Mouse (Mus musculus) Muller cell, postnatal 12 days (primary cell): ENCODE measurements around the gene Mul1.

ENCODE experiments used
- DNase-seq: peaks from one replicate; pipeline ENCODE4 v3.0.0-alpha.2; 2015; ENCODE audit errors: inconsistent ontology term

Mul1 gene

DNA sequence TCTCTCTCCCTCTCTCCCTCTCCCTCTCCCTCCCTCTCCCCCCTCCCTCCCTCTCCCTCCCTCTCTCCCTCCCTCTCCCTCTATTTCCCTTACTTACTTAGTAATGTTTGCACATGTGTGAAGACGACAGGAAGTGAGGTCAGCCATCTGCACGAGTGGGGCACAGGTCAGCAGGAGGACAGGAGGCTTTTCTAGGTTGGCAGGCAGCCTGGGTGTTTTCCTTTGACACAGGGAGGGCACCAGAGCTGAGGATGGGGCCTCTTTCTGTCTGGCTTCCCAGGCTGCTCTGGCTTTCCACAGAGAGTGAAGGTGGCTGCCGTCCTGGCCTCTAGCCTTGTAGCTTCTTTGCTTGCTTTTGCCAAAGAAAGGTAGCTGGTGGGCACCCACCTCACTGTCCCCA lies 5.6 kb downstream of the Mul1 start:
- DNase-seq = no peak

- DNase-seq = no peak
Measured at GRCm38 (mm10) chr4:138444941-138445340, 10.5 kb downstream of the Mul1 start.

DNA sequence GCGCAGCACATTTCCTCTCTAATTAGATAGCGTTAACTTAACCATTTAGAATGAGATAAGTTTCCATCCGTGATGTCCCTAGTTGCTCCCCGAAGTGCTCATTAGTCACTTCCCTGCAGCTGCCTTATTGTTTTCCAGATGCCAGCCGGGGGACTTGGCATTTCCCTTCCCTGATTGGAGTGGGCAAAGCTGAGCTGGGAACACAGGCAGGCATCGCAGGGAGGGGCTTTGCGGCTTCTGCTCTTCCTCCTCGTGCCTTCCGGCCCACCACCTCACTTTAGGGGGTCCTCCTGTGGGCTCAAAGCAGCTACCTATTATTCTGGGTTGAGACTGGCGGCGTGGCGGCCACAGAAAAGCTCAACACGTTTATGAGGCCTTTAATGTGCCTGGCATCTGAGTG lies 12.5 kb downstream of the Mul1 start:
- peak; percentile 47 for DNase-seq

GRCm38 (mm10) chr4:138447387-138447786 lies 12.9 kb downstream of the Mul1 start:
- DNase-seq = peak; percentile 93

DNA sequence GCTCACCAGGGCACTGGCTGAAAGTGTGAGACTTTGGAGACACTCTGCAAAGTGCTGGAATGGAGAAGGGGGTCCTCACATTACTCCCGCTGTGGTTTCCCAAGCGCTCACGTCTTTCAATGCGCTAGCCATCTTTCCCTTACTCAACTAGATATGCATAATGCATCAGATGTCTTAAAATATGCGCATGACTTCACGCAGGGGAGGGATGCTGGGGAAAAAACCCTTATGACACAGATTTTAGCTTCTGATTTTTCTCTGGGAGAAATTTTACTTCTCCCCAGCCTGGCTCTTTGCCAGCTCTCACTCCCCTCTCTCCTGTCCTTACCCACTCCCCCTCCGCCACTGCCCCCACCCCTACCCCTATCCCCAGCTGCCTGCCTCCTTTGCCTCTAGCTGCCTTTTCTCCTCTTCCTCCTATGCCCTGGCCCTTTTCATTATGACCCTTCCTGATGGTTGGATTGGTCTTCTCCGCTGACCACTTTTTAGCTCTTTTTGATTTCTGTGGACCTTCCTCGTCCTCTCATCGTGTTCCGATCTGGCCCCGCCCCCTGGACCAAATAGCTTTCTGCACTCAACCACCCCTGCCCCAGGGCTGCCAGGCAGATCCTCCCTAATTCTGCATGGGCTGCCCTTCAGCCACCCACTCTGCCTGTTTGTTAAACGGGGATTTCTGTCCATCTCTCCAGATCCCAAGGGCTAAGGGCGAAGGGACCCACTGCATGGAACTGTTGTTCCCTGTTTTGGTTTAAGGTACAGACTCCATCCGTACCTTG lies 13.5 kb downstream of the Mul1 start:
- DNase-seq = no peak

- no peak for DNase-seq
Measured at GRCm38 (mm10) chr4:138448872-138449615, 14.6 kb downstream of the Mul1 start.

DNA sequence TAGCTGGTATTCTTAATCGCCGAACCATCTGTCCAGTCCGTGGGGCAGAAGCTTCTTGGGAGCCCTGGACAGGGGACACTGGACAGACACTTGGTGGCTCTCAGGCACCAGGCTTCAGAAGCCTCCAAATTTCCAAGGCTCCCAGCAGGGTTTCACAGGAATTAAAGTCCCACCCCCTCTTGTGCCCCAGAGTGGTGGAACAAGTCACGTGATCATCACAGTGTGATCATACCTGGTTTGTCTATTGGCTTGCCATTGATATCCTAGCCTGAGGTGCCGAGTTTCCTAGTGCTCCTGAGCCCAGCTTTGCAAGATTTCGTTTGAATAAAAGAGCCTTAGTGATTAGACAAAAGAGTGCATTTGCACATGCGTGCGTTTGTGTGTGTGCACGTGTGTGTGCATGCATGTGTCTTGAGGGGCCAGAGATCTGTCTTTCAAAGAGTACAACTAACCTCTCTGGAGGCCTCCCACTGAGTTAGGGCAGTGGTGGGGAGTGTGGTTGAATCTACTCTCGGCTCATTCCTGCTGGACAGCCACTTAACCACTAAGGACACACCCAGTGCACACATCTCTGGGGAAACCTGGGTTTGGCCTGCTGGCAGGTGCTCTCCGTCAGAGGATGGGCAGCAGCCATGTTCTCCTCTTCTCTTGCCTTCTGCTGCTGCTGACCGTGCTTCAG lies 15.3 kb downstream of the Mul1 start:
- no peak for DNase-seq

DNA sequence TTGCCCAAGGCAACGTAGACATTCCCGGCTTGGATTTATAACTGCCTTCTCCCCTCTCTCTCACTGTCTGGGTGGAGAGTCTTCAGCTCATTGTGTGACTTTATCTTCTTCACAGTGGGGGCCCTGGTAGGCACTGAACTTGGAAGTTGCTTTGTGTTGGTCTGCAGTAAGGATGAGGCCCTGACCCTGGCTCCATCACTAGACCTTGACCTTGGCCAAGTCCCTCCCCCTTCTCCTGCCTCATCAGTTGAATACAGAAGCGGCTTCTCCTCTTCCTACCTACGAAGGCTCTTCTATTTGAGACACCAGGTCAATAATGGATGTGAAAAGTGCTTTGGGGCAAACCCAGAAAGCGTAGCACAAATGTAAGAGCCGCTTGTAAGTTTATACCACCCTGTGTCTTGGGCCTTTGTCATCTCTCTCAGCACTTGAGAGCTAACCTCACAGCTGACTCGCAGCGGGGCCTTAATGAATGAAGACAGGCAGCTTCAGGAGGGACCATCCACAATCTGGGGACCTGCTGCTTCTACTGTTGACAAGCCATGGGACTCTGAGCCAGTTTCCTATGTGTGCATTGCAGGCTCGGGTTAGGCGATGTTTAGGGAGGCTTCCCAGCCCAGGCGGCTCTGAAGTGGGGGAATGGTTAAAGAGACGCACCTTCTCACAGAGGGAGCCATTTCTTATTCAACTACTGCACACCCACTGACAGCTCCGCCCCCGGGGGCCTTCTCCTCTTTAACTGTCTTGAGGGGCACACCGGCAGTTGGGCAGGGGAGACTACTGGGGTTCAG lies 18.0 kb downstream of the Mul1 start:
- DNase-seq = no peak

GRCm38 (mm10) chr4:138453097-138453752 lies 18.8 kb downstream of the Mul1 start:
- DNase-seq = no peak

- peak; percentile 91 for DNase-seq
Measured at GRCm38 (mm10) chr4:138453753-138454570, 19.5 kb downstream of the Mul1 start, which contains the start of gene Camk2n1. TSS of gene Camk2n1 (plus strand) at chr4:138454314.

- DNase-seq = peak; percentile 82
Measured at GRCm38 (mm10) chr4:138454571-138455140, 20.2 kb downstream of the Mul1 start.

- DNase-seq = peak; percentile 68
Measured at GRCm38 (mm10) chr4:138455141-138455955, 20.9 kb downstream of the Mul1 start.

DNA sequence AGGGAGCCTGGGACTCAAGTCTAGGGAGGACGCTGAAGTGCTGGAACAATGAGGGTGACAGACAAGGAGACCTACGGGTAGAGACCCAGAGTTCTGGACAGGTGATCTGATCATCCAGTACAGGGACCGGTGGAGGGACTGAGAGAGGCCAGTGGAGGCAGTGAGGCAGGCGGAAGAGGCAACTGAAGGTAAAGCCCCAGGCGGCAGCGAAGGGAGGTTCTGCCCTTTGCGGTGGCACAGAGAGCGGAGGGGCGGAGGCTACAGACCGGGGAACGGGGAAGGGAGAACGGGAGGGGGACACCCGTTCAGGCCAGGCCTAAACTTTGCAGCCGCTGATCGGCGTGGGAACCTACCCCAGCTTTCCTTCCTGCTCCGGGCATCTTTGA lies 21.5 kb downstream of the Mul1 start:
- DNase-seq = peak; percentile 53

DNA sequence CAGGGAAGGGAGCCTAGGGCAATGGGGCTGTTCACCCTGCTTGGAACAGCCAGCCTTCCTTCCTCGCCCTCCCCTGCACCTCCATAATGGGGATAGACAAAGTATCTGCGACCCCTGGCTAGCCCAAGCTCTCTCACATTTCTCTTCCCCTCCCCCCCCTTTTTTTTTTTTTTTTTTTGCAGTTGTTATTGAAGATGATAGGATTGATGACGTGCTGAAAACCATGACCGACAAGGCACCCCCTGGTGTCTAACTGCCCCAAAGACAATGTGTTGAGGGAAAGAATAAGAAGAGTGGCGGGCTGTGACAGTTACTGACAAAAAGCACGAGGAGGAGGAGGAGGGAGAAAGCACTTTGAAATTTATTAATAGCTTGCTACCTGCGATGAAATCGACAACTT lies 22.1 kb downstream of the Mul1 start:
- DNase-seq = peak; percentile 35

DNA sequence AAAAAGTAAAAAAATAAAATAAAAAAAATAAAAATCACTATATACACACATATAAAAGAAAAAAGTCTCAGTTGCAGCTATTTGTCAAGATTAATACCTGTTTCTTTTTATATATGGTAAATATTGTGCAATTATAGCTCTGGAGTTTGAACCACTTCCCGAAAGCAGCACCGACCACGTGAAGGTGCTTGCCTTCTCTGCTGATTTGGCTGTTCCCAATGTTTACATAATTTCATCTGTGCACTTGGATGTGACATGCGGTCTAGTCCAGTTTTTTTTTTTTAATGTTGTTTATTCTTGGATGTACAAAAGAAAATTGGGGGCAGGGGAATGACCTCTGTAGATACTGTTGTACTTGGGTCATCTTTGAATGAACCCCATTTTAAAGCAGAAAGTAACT lies 22.6 kb downstream of the Mul1 start:
- no peak for DNase-seq

DNA sequence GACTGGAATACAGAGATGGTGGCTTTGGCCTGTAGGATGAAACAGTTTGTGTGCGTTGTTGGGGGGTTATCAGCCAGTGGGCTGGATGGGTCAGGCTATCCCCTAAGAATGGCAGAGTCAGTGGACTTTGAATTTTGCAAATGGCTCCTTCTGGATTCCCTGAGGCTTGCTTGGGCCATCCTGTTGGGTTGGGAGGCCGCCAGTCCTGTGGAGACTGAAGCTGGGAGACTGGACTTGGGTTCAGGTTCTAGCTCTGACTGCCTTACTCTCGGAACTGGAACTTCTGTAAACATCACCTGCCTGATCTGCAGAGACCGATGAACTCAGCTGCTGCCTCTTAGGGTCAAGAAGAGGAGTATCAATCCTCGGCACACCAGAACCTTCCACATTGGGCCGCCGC lies 23.7 kb downstream of the Mul1 start:
- no peak for DNase-seq

- DNase-seq = no peak
Measured at GRCm38 (mm10) chr4:138458735-138459440, 24.4 kb downstream of the Mul1 start.

DNA sequence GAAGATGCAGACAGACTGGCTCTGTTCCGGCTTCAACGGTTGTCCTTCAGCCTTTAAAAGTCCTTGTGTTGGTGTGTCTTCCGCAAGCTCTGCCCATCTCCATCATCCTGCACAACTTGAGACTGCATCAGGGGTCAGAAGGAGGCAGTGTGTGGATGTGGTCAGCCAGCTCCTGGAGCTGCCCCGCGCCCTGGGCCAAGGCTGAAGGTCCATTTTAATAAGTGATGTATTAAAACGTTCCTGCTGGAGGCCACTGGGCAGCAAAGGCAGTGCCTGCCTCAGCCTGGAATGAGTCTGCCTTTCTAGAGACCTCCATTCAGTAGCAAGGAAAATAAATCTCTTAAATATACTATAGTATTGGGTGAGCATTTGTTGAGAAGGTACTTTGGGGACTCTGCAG lies 25.3 kb downstream of the Mul1 start:
- DNase-seq = no peak
